Mouse (Mus musculus): Measurements from ENCODE around the gene Zkscan2. TPM values are rescaled to one million over a fixed set of nuclear protein-coding genes. Genes with fewer than 3 reads are reported as not detected.

The Zkscan2 gene
- polyA plus RNA-seq, 1 experiment from 2014 or later: 3.1 TPM

- DNase-seq (ENCODE audit: low spot score) (no peak), ATAC-seq (ENCODE audit: low read depth) (no peak)
- Histone ChIP-seq H3K27ac (replicated peaks; ENCODE audit: low read depth, low read length) (no peak overlapping the region), H3K9ac (ENCODE audit: low read depth, low read length) (no peak overlapping the region), H3K4me2 (ENCODE audit: low read depth, low read length) (no peak overlapping the region), H3K36me3 (ENCODE audit: control insufficient read depth, insufficient read depth, low read length) (no peaks in the 10 kb centered on the region), H3K27me3 (replicated peaks; ENCODE audit: control insufficient read depth, insufficient read depth, low read length) (no peaks in the 10 kb centered on the region), H3K9me3 (ENCODE audit: control insufficient read depth, low read length) (no peaks in the 10 kb centered on the region), H3K4me3 (ENCODE audit: low read depth, low read length) (no peak overlapping the region), H3K4me1 (ENCODE audit: control insufficient read depth, insufficient read depth, low read length) (no peaks in the 10 kb centered on the region)
- WGBS: 65% methylated on average over 6 of the region's 6 CpGs
Measured at GRCm38 (mm10) chr7:123452551-123452950, 47.7 kb downstream of the Zkscan2 start.

- Histone ChIP-seq H3K9ac (ENCODE audit: low read depth, low read length) (no peak overlapping the region), H3K27me3 (replicated peaks; ENCODE audit: control insufficient read depth, insufficient read depth, low read length) (no peaks in the 10 kb centered on the region), H3K4me1 (ENCODE audit: control insufficient read depth, insufficient read depth, low read length) (no peaks in the 10 kb centered on the region), H3K36me3 (ENCODE audit: control insufficient read depth, insufficient read depth, low read length) (no peaks in the 10 kb centered on the region), H3K27ac (replicated peaks; ENCODE audit: low read depth, low read length) (no peak overlapping the region), H3K4me3 (ENCODE audit: low read depth, low read length) (no peak overlapping the region), H3K4me2 (ENCODE audit: low read depth, low read length) (no peak overlapping the region), H3K9me3 (ENCODE audit: control insufficient read depth, low read length) (no peaks in the 10 kb centered on the region)
- ATAC-seq (ENCODE audit: low read depth): no peak
- DNase-seq (ENCODE audit: low spot score): no peak
- 85% methylated on average over 2 of the region's 2 CpGs for WGBS
Measured at GRCm38 (mm10) chr7:123450515-123450914, 49.7 kb downstream of the Zkscan2 start.

GRCm38 (mm10) chr7:123449676-123450075, 50.6 kb downstream of the Zkscan2 start:
- ATAC-seq (ENCODE audit: low read depth): no peak
- Histone ChIP-seq H3K27ac (replicated peaks; ENCODE audit: low read depth, low read length) (no peak overlapping the region), H3K27me3 (replicated peaks; ENCODE audit: control insufficient read depth, insufficient read depth, low read length) (no peaks in the 10 kb centered on the region), H3K4me2 (ENCODE audit: low read depth, low read length) (no peak overlapping the region), H3K4me3 (ENCODE audit: low read depth, low read length) (no peak overlapping the region), H3K4me1 (ENCODE audit: control insufficient read depth, insufficient read depth, low read length) (no peaks in the 10 kb centered on the region), H3K9me3 (ENCODE audit: control insufficient read depth, low read length) (no peaks in the 10 kb centered on the region), H3K36me3 (ENCODE audit: control insufficient read depth, insufficient read depth, low read length) (no peaks in the 10 kb centered on the region), H3K9ac (ENCODE audit: low read depth, low read length) (no peak overlapping the region)
- 61% methylated on average over 10 of the region's 10 CpGs for WGBS
- DNase-seq (ENCODE audit: low spot score): no peak

GRCm38 (mm10) chr7:123448794-123449193, 51.5 kb downstream of the Zkscan2 start:
- WGBS: 82% methylated on average over 2 of the region's 2 CpGs
- no peaks in the 10 kb centered on the region for H3K36me3 ChIP-seq (ENCODE audit: control insufficient read depth, insufficient read depth, low read length)
- no peak for DNase-seq (ENCODE audit: low spot score)
- no peaks in the 10 kb centered on the region for H3K27me3 ChIP-seq (replicated peaks; ENCODE audit: control insufficient read depth, insufficient read depth, low read length)
- H3K27ac ChIP-seq (replicated peaks; ENCODE audit: low read depth, low read length): no peak overlapping the region
- H3K4me1 ChIP-seq (ENCODE audit: control insufficient read depth, insufficient read depth, low read length): no peaks in the 10 kb centered on the region
- H3K4me3 ChIP-seq (ENCODE audit: low read depth, low read length): no peak overlapping the region
- ATAC-seq (ENCODE audit: low read depth): no peak
- no peaks in the 10 kb centered on the region for H3K9me3 ChIP-seq (ENCODE audit: control insufficient read depth, low read length)
- no peak overlapping the region for H3K4me2 ChIP-seq (ENCODE audit: low read depth, low read length)
- no peak overlapping the region for H3K9ac ChIP-seq (ENCODE audit: low read depth, low read length)

GRCm38 (mm10) chr7:123442079-123442478, 58.2 kb downstream of the Zkscan2 start:
- Histone ChIP-seq H3K9me3 (ENCODE audit: control insufficient read depth, low read length) (0 out of 2 replicates have a peak, but pooled peaks cover 6% of the 10 kb centered on the region), H3K4me1 (ENCODE audit: control insufficient read depth, insufficient read depth, low read length) (no peaks in the 10 kb centered on the region), H3K9ac (ENCODE audit: low read depth, low read length) (no peak overlapping the region), H3K4me2 (ENCODE audit: low read depth, low read length) (no peak overlapping the region), H3K27ac (replicated peaks; ENCODE audit: low read depth, low read length) (no peak overlapping the region), H3K27me3 (replicated peaks; ENCODE audit: control insufficient read depth, insufficient read depth, low read length) (no peaks in the 10 kb centered on the region), H3K4me3 (ENCODE audit: low read depth, low read length) (no peak overlapping the region), H3K36me3 (ENCODE audit: control insufficient read depth, insufficient read depth, low read length) (no peaks in the 10 kb centered on the region)
- DNase-seq (ENCODE audit: low spot score) (no peak), ATAC-seq (ENCODE audit: low read depth) (no peak)
- WGBS: 45% methylated on average over 1 of the region's 1 CpGs

GRCm38 (mm10) chr7:123431206-123431605, 69.0 kb downstream of the Zkscan2 start:
- no peak for DNase-seq (ENCODE audit: low spot score)
- H3K36me3 ChIP-seq (ENCODE audit: control insufficient read depth, insufficient read depth, low read length): peaks cover 26% of the 10 kb centered on the region; the same call in 1 of the 2 replicates
- H3K9ac ChIP-seq (ENCODE audit: low read depth, low read length): no peak overlapping the region
- H3K4me3 ChIP-seq (ENCODE audit: low read depth, low read length): no peak overlapping the region
- no peak for ATAC-seq (ENCODE audit: low read depth)
- H3K27ac ChIP-seq (replicated peaks; ENCODE audit: low read depth, low read length): no peak overlapping the region
- no peak overlapping the region for H3K4me2 ChIP-seq (ENCODE audit: low read depth, low read length)
- H3K9me3 ChIP-seq (ENCODE audit: control insufficient read depth, low read length): no peaks in the 10 kb centered on the region
- 73% methylated on average over 4 of the region's 4 CpGs for WGBS
- no peaks in the 10 kb centered on the region for H3K4me1 ChIP-seq (ENCODE audit: control insufficient read depth, insufficient read depth, low read length)
- H3K27me3 ChIP-seq (replicated peaks; ENCODE audit: control insufficient read depth, insufficient read depth, low read length): no peaks in the 10 kb centered on the region

- Histone ChIP-seq H3K4me1 (ENCODE audit: control insufficient read depth, insufficient read depth, low read length) (no peaks in the 10 kb centered on the region), H3K9me3 (ENCODE audit: control insufficient read depth, low read length) (no peaks in the 10 kb centered on the region), H3K9ac (ENCODE audit: low read depth, low read length) (no peak overlapping the region), H3K27ac (replicated peaks; ENCODE audit: low read depth, low read length) (no peak overlapping the region), H3K4me2 (ENCODE audit: low read depth, low read length) (no peak overlapping the region), H3K36me3 (ENCODE audit: control insufficient read depth, insufficient read depth, low read length) (peaks cover 26% of the 10 kb centered on the region; the same call in 1 of the 2 replicates), H3K4me3 (ENCODE audit: low read depth, low read length) (no peak overlapping the region), H3K27me3 (replicated peaks; ENCODE audit: control insufficient read depth, insufficient read depth, low read length) (no peaks in the 10 kb centered on the region)
- 83% methylated on average over 4 of the region's 4 CpGs for WGBS
- DNase-seq (ENCODE audit: low spot score) (no peak), ATAC-seq (ENCODE audit: low read depth) (no peak)
Measured at GRCm38 (mm10) chr7:123430411-123430705, 69.9 kb downstream of the Zkscan2 start.

- no peak for DNase-seq (ENCODE audit: low spot score)
- no peak overlapping the region for H3K9ac ChIP-seq (ENCODE audit: low read depth, low read length)
- WGBS: 75% methylated on average over 8 of the region's 8 CpGs
- H3K27me3 ChIP-seq (replicated peaks; ENCODE audit: control insufficient read depth, insufficient read depth, low read length): no peaks in the 10 kb centered on the region
- no peak overlapping the region for H3K27ac ChIP-seq (replicated peaks; ENCODE audit: low read depth, low read length)
- H3K36me3 ChIP-seq (ENCODE audit: control insufficient read depth, insufficient read depth, low read length): peaks cover 26% of the 10 kb centered on the region; the same call in 1 of the 2 replicates
- no peaks in the 10 kb centered on the region for H3K9me3 ChIP-seq (ENCODE audit: control insufficient read depth, low read length)
- ATAC-seq (ENCODE audit: low read depth): no peak
- H3K4me2 ChIP-seq (ENCODE audit: low read depth, low read length): no peak overlapping the region
- no peak overlapping the region for H3K4me3 ChIP-seq (ENCODE audit: low read depth, low read length)
- no peaks in the 10 kb centered on the region for H3K4me1 ChIP-seq (ENCODE audit: control insufficient read depth, insufficient read depth, low read length)
Measured at GRCm38 (mm10) chr7:123429624-123430410, 70.4 kb downstream of the Zkscan2 start.
